ENCODE assay signal across 20 mouse cellular contexts in the genomic region with DNA sequence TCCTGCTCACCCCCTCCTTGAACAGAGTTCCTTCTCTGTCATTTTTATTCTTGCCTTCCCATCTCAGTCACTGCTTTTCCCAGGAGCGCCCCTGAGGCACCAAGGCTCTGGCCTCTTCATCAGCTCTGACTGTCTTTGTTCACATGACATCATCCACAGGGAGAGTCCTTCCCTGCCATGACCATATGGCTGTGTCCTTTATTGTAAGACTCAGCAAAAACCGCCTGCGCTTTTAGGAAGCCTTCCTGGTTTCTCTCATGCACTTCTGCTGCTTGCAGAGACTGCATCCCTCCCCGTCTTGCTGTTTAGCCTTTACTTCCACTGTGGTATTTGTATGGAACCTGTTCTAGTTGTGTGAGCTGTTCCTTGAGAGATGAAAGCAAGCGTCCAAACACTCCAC.
DNase-seq lines count a peak whose midpoint lies in the region; ATAC-seq lines count a peak whose summit lies in the region.
"Had no signal": no experiment of that assay in that cellular context is flagged by ENCODE, and none has a peak within 500 bp of the region (broad histone marks: within the 10 kb centered on the region; RNA-seq: fewer than 3 reads in every experiment).

No protein-coding gene starts in this region.

- DNase-seq in heart, adult 11 months = peak; percentile 75
- DNase-seq in heart, postnatal 4 days = no peak
- DNase-seq in brain, adult 2 months (ENCODE audit: low read depth, low spot score) = peak; percentile 91
- peak; percentile 68 to 80 for DNase-seq in cerebellum, adult 18-20 months
- DNase-seq in cerebellum, postnatal 10 days = peak; percentile 29
- no peak for DNase-seq in kidney, postnatal 10 days
- DNase-seq: adrenal gland, adult 8-10 months; gastrocnemius, adult 2 months; gastrocnemius, postnatal 36 days; heart, adult 2 months; liver, embryonic 13.5 days; lung, adult 18-20 months; retina, postnatal 1 day; thymus, adult 2 months; thymus, postnatal 4 days had no signal

- ATAC-seq in activated CD4-positive, CD25-positive, alpha-beta regulatory T cell, adult 4 months = no peak
- no peak for ATAC-seq in megakaryocyte, adult 5-6 weeks (ENCODE audit: poor library complexity, severe bottlenecking)
- ATAC-seq: intestine, postnatal 0 days; lung, postnatal 0 days; midbrain, embryonic 13.5 days had no signal

Comparison
In these comparisons a context has a peak if more than half of its experiments do, and no peak if none do; other contexts are left out.
1. DNase-seq: peak in heart, adult 11 months (single experiment), brain, adult 2 months (single experiment), cerebellum, adult 18-20 months (2 of 2) and cerebellum, postnatal 10 days (2 of 2); none in heart, postnatal 4 days (single experiment) and kidney, postnatal 10 days (single experiment).